Comparison of ENCODE assay signal across 22 mouse cellular contexts in genomic region chr3:65231419-65232090, GRCm38 (mm10).
A peak's percentile ranks its signal among the peaks of the same experiment; 100 is the strongest.
DNase-seq lines count a peak whose midpoint lies in the region; ATAC-seq and TF ChIP-seq lines count a peak whose summit lies in the region.
"Had no signal": no experiment of that assay in that cellular context is flagged by ENCODE, and none has a peak within 500 bp of the region (broad histone marks: within the 10 kb centered on the region; RNA-seq: fewer than 3 reads in every experiment).

No protein-coding gene starts in this region.

- no peak for TF ChIP-seq CTCF in brain, embryonic 14.5 days (IDR thresholded peaks at IDR 0.05; ENCODE audit: borderline replicate concordance, extremely low read depth, insufficient read depth, insufficient read length)

- H3K4me1 ChIP-seq in forebrain, embryonic 13.5 days: no peaks in the 10 kb centered on the region
- H3K4me1 ChIP-seq in forebrain, embryonic 10.5 days: no peaks in the 10 kb centered on the region
- no peaks in the 10 kb centered on the region for H3K4me1 ChIP-seq in hindbrain, embryonic 12.5 days
- peaks cover 7% of the 10 kb centered on the region; the same call in 1 of the 2 replicates for H3K4me1 ChIP-seq in hindbrain, embryonic 13.5 days (replicated peaks)
- H3K4me1 ChIP-seq in heart, embryonic 11.5 days (ENCODE audit: control insufficient read depth, insufficient read depth, low read length): no peaks in the 10 kb centered on the region
- H3K4me1 ChIP-seq: embryonic facial prominence, embryonic 10.5 days had no signal

- no peaks in the 10 kb centered on the region for H3K36me3 ChIP-seq in forebrain, embryonic 13.5 days (ENCODE audit: poor library complexity, severe bottlenecking)
- H3K36me3 ChIP-seq in forebrain, embryonic 10.5 days (replicated peaks): no peaks in the 10 kb centered on the region
- H3K36me3 ChIP-seq in hindbrain, embryonic 12.5 days: no peaks in the 10 kb centered on the region
- H3K36me3 ChIP-seq in hindbrain, embryonic 13.5 days: peaks cover 6% of the 10 kb centered on the region; the same call in 1 of the 2 replicates
- no peaks in the 10 kb centered on the region for H3K36me3 ChIP-seq in heart, embryonic 11.5 days (ENCODE audit: control insufficient read depth, insufficient read depth, low read length)
- H3K36me3 ChIP-seq: embryonic facial prominence, embryonic 10.5 days; G1E had no signal

- 85% methylated on average over 11 of the region's 11 CpGs for WGBS in forebrain, embryonic 13.5 days
- 90% methylated on average over 11 of the region's 11 CpGs for WGBS in forebrain, embryonic 10.5 days
- 77% methylated on average over 11 of the region's 11 CpGs for WGBS in hindbrain, embryonic 12.5 days
- 80% methylated on average over 11 of the region's 11 CpGs for WGBS in hindbrain, embryonic 13.5 days
- WGBS in heart, embryonic 11.5 days (ENCODE audit: insufficient replicate concordance): 69% methylated on average over 11 of the region's 11 CpGs

- no peak overlapping the region for H3K4me2 ChIP-seq in forebrain, embryonic 13.5 days
- H3K4me2 ChIP-seq in hindbrain, embryonic 12.5 days (replicated peaks): no peak overlapping the region
- H3K4me2 ChIP-seq in hindbrain, embryonic 13.5 days: no peak overlapping the region
- H3K4me2 ChIP-seq in heart, embryonic 11.5 days: no peak overlapping the region

- no peak for DNase-seq in forebrain, embryonic 10.5 days (ENCODE audit: extremely low spot score, low spot score)
- peak; percentile 24 for DNase-seq in brain, embryonic 14.5 days (ENCODE audit: low read depth)
- DNase-seq in cerebellum, postnatal 14 days: peak; percentile 50 to 64
- DNase-seq in heart, postnatal 36 days: no peak
- DNase-seq: adrenal gland, postnatal 14 days; gastrocnemius, postnatal 25 days; kidney, adult 8-10 months; kidney, postnatal 14 days; layer of hippocampus, adult 9-11 months; left cerebral cortex, postnatal 4 days; liver; midbrain, embryonic 14.5 days; thymus, postnatal 14 days had no signal

- H3K27me3 ChIP-seq in forebrain, embryonic 13.5 days: no peaks in the 10 kb centered on the region
- H3K27me3 ChIP-seq in forebrain, embryonic 10.5 days (ENCODE audit: poor library complexity, severe bottlenecking): no peaks in the 10 kb centered on the region
- H3K27me3 ChIP-seq in hindbrain, embryonic 12.5 days: no peaks in the 10 kb centered on the region
- no peaks in the 10 kb centered on the region for H3K27me3 ChIP-seq in hindbrain, embryonic 13.5 days
- H3K27me3 ChIP-seq in heart, embryonic 11.5 days (ENCODE audit: control insufficient read depth, insufficient read depth, low read length): no peaks in the 10 kb centered on the region

- no peak overlapping the region for H3K27ac ChIP-seq in forebrain, embryonic 13.5 days
- no peak overlapping the region for H3K27ac ChIP-seq in forebrain, embryonic 10.5 days
- no peak overlapping the region for H3K27ac ChIP-seq in hindbrain, embryonic 12.5 days
- no peak overlapping the region for H3K27ac ChIP-seq in hindbrain, embryonic 13.5 days
- no peak overlapping the region for H3K27ac ChIP-seq in heart, embryonic 11.5 days (ENCODE audit: low read depth, low read length)
- H3K27ac ChIP-seq: embryonic facial prominence, embryonic 10.5 days; left cerebral cortex, adult 2 months had no signal

- no peak overlapping the region for H3K9ac ChIP-seq in forebrain, embryonic 13.5 days
- no peak overlapping the region for H3K9ac ChIP-seq in hindbrain, embryonic 12.5 days
- H3K9ac ChIP-seq in hindbrain, embryonic 13.5 days: no peak overlapping the region
- no peak overlapping the region for H3K9ac ChIP-seq in heart, embryonic 11.5 days (ENCODE audit: low read depth, low read length)

- no peak overlapping the region for H3K4me3 ChIP-seq in forebrain, embryonic 13.5 days
- no peak overlapping the region for H3K4me3 ChIP-seq in forebrain, embryonic 10.5 days
- no peak overlapping the region for H3K4me3 ChIP-seq in hindbrain, embryonic 12.5 days
- H3K4me3 ChIP-seq in hindbrain, embryonic 13.5 days: no peak overlapping the region
- H3K4me3 ChIP-seq in heart, embryonic 11.5 days (ENCODE audit: low read depth, low read length): no peak overlapping the region
- H3K4me3 ChIP-seq: embryonic facial prominence, embryonic 10.5 days; left cerebral cortex, adult 2 months had no signal

- no peak for TF ChIP-seq POLR2A in brain, embryonic 14.5 days (IDR thresholded peaks at IDR 0.05; ENCODE audit: borderline replicate concordance, extremely low read depth, insufficient read depth, insufficient read length, poor library complexity, severe bottlenecking)

- peaks cover 7% of the 10 kb centered on the region; the same call in 1 of the 2 replicates for H3K9me3 ChIP-seq in forebrain, embryonic 13.5 days (replicated peaks)
- H3K9me3 ChIP-seq in forebrain, embryonic 10.5 days: peaks cover 9% of the 10 kb centered on the region; the same call in 1 of the 2 replicates
- peaks cover 15% of the 10 kb centered on the region for H3K9me3 ChIP-seq in hindbrain, embryonic 12.5 days (replicated peaks)
- peaks cover 17% of the 10 kb centered on the region for H3K9me3 ChIP-seq in hindbrain, embryonic 13.5 days
- no peaks in the 10 kb centered on the region for H3K9me3 ChIP-seq in heart, embryonic 11.5 days (replicated peaks; ENCODE audit: control insufficient read depth, low read length)
- H3K9me3 ChIP-seq: G1E had no signal

- peak; percentile 67; the same call in 1 of the 2 replicates for ATAC-seq in forebrain, embryonic 13.5 days
- peak; percentile 38 for ATAC-seq in hindbrain, embryonic 12.5 days (ENCODE audit: low FRiP score)
- ATAC-seq in hindbrain, embryonic 13.5 days (ENCODE audit: low FRiP score): no peak
- no peak for ATAC-seq in heart, embryonic 11.5 days (replicated peaks; ENCODE audit: insufficient number of reproducible peaks, low FRiP score, low TSS enrichment)
- ATAC-seq: activated CD4-positive, CD25-positive, alpha-beta regulatory T cell, adult 4 months; lung, postnatal 0 days had no signal

- intact Hi-C loops in heart, postnatal 36 days (cut with DNase I): no loop called here

Comparison
In these comparisons a context has a peak if more than half of its experiments do, and no peak if none do; other contexts are left out.
1. ATAC-seq: peak in forebrain, embryonic 13.5 days (single experiment) and hindbrain, embryonic 12.5 days (single experiment); none in hindbrain, embryonic 13.5 days (single experiment) and heart, embryonic 11.5 days (single experiment).
2. DNase-seq: peak in brain, embryonic 14.5 days (single experiment) and cerebellum, postnatal 14 days (2 of 2); none in forebrain, embryonic 10.5 days (single experiment) and heart, postnatal 36 days (0 of 2).